Mouse (Mus musculus): Measurements from ENCODE around the gene Rnf167. TPM values are rescaled to one million over a fixed set of nuclear protein-coding genes. Genes with fewer than 3 reads are reported as not detected.
A peak's percentile ranks its signal among the peaks of the same experiment; 100 is the strongest.

The Rnf167 gene
- polyA plus RNA-seq, 1 experiment from 2014 or later, result 122 TPM

- peak overlapping the region; percentile 82 for H3K4me3 ChIP-seq (replicated peaks)
- peak overlapping the region; percentile 100 for H3K27ac ChIP-seq
- no peaks in the 10 kb centered on the region for H3K9me3 ChIP-seq (replicated peaks)
- H3K4me2 ChIP-seq, result peak overlapping the region; percentile 91
- peaks cover 35% of the 10 kb centered on the region for H3K4me1 ChIP-seq
- H3K36me3 ChIP-seq, result peaks cover 54% of the 10 kb centered on the region
- WGBS, result 45% methylated on average over 14 of the region's 14 CpGs
- no peaks in the 10 kb centered on the region for H3K27me3 ChIP-seq
- H3K9ac ChIP-seq, result peak overlapping the region; percentile 75
- ATAC-seq (replicated peaks; ENCODE audit: low FRiP score), result no peak
Measured at GRCm38 (mm10) chr11:70670483-70670882, 23.4 kb downstream of the Rnf167 start.

- H3K36me3 ChIP-seq, result peaks cover 53% of the 10 kb centered on the region
Measured at GRCm38 (mm10) chr11:70671333-70672047, 24.5 kb downstream of the Rnf167 start.

DNA sequence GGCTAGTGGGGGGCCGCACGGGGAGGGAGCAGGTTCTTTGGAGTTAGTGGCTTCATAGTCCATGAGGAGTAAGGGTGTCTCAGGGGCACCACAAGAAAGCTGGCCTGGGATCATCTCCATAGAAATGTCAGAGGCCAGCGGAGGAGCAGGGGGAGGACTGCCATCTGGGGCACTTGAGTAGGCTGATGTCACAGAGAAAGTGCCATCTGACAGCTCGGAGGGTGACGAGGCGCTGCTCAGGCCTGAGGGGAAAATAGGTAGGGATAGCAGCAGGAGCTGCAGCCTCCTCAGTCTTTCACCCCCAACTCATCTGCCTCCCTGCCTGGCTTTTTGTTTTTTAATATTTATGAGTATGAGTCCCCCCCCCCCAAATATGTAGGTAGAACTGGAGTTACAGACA is 27.0 kb downstream of the Rnf167 start:
- H3K4me3 ChIP-seq (replicated peaks), result no peak overlapping the region
- no peak overlapping the region for H3K9ac ChIP-seq
- no peak for ATAC-seq (replicated peaks; ENCODE audit: low FRiP score)
- peaks cover 62% of the 10 kb centered on the region for H3K36me3 ChIP-seq
- no peaks in the 10 kb centered on the region for H3K9me3 ChIP-seq (replicated peaks)
- H3K27ac ChIP-seq, result no peak overlapping the region
- H3K27me3 ChIP-seq, result no peaks in the 10 kb centered on the region
- H3K4me2 ChIP-seq, result no peak overlapping the region
- H3K4me1 ChIP-seq, result peaks cover 17% of the 10 kb centered on the region
- 77% methylated on average over 6 of the region's 6 CpGs for WGBS

More at GRCm38 (mm10) chr11:70671333-70672047, 24.5 kb downstream of the Rnf167 start:
- Histone ChIP-seq H3K4me1 (peaks cover 35% of the 10 kb centered on the region), H3K9ac (0 out of 2 replicates have a peak overlapping the region, but pooled peaks have one; percentile 14), H3K4me2 (peak overlapping the region; percentile 91), H3K4me3 (replicated peaks) (0 out of 2 replicates have a peak overlapping the region, but pooled peaks have one; percentile 2), H3K9me3 (replicated peaks) (no peaks in the 10 kb centered on the region), H3K27me3 (no peaks in the 10 kb centered on the region), H3K27ac (peak overlapping the region; percentile 100; the same call in 1 of the 2 replicates)
- no peak for ATAC-seq (replicated peaks; ENCODE audit: low FRiP score)
- 88% methylated on average over 16 of the region's 16 CpGs for WGBS

DNA sequence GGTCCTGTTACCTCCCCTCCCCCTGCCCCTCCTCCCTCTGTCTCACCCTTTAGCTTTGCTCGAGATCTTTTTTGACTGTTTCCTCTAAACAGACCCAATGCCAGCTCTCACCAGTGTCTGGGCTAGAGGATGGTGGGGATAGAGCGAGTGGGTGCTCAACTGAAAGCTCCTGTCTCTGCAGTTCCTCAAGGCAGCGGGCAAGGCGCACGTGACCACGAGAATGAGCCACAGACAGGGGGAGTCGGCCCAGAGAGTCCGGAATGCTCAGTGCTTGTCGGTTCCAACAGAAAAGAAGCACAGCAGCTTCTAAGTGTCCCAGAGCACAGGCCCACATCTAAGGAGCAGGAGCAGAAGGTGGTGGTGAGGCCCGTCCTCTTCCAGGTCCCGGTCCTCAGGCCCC is 27.5 kb downstream of the Rnf167 start:
- Histone ChIP-seq H3K4me2 (no peak overlapping the region), H3K36me3 (peaks cover 66% of the 10 kb centered on the region), H3K4me1 (peaks cover 16% of the 10 kb centered on the region), H3K27me3 (no peaks in the 10 kb centered on the region), H3K9me3 (replicated peaks) (no peaks in the 10 kb centered on the region), H3K9ac (no peak overlapping the region), H3K27ac (no peak overlapping the region), H3K4me3 (replicated peaks) (no peak overlapping the region)
- 72% methylated on average over 11 of the region's 11 CpGs for WGBS
- no peak for ATAC-seq (replicated peaks; ENCODE audit: low FRiP score)

- Histone ChIP-seq H3K4me3 (replicated peaks) (no peak overlapping the region), H3K9me3 (replicated peaks) (no peaks in the 10 kb centered on the region), H3K27me3 (no peaks in the 10 kb centered on the region), H3K4me1 (peaks cover 6% of the 10 kb centered on the region; the same call in 1 of the 2 replicates), H3K9ac (no peak overlapping the region), H3K27ac (no peak overlapping the region), H3K36me3 (peaks cover 77% of the 10 kb centered on the region), H3K4me2 (no peak overlapping the region)
- ATAC-seq (replicated peaks; ENCODE audit: low FRiP score), result no peak
- WGBS, result 81% methylated on average over 9 of the region's 9 CpGs
Measured at GRCm38 (mm10) chr11:70678092-70678491, 31.1 kb downstream of the Rnf167 start.

- ATAC-seq (replicated peaks; ENCODE audit: low FRiP score), result no peak
- WGBS, result 73% methylated on average over 2 of the region's 2 CpGs
- no peaks in the 10 kb centered on the region for H3K9me3 ChIP-seq (replicated peaks)
- no peaks in the 10 kb centered on the region for H3K27me3 ChIP-seq
- no peak overlapping the region for H3K4me2 ChIP-seq
- H3K4me3 ChIP-seq (replicated peaks), result no peak overlapping the region
- H3K27ac ChIP-seq, result no peak overlapping the region
- H3K4me1 ChIP-seq, result peaks cover 6% of the 10 kb centered on the region; the same call in 1 of the 2 replicates
- no peak overlapping the region for H3K9ac ChIP-seq
- H3K36me3 ChIP-seq, result peaks cover 81% of the 10 kb centered on the region
Measured at GRCm38 (mm10) chr11:70678576-70678975, 31.5 kb downstream of the Rnf167 start.

DNA sequence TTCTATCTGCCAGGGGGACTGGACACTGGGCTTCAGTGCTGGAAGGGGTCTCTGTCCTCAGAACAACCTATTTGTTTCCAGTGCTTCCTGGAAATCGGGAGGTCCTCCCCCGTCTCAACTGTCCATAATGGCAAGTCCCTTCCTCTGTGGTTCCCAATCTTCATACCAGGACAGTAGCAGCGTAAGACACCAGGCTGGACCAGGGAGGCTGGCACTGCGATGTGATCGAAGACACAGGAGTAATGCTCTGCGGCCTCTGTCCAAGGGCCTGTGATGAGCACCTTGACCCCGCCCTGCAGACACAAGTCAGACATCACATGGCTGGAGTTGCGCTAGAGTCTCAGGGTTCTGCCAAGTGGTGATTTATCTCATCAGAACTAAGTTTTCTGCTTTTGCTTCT is 32.3 kb downstream of the Rnf167 start:
- ATAC-seq (replicated peaks; ENCODE audit: low FRiP score), result no peak
- Histone ChIP-seq H3K9me3 (replicated peaks) (no peaks in the 10 kb centered on the region), H3K9ac (no peak overlapping the region), H3K27ac (no peak overlapping the region), H3K36me3 (peaks cover 81% of the 10 kb centered on the region), H3K27me3 (no peaks in the 10 kb centered on the region), H3K4me2 (no peak overlapping the region), H3K4me1 (peaks cover 6% of the 10 kb centered on the region; the same call in 1 of the 2 replicates), H3K4me3 (replicated peaks) (no peak overlapping the region)
- 94% methylated on average over 8 of the region's 8 CpGs for WGBS

DNA sequence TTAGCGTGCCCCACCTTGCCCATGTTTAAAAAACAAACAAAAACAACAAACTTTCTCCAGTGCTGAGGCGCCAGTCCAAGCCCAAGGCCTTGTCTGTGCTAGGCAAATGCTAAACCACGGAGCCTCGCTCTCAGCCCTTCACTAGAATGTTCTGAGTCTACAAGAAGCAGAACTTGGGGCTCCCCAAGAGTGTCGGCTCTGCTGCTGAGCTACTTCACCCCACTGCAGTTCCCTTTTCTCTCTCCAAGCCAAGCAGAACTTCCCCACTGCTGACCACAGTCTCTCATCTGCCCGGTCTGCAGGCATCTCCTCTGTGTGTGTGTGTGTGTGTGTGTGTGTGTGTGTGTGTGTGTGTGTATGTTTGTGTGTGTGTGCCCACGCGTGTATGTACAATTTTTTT is 32.9 kb downstream of the Rnf167 start:
- no peak for ATAC-seq (replicated peaks; ENCODE audit: low FRiP score)
- H3K4me1 ChIP-seq, result peaks cover 6% of the 10 kb centered on the region; the same call in 1 of the 2 replicates
- no peak overlapping the region for H3K27ac ChIP-seq
- no peak overlapping the region for H3K4me3 ChIP-seq (replicated peaks)
- H3K9me3 ChIP-seq (replicated peaks), result no peaks in the 10 kb centered on the region
- 92% methylated on average over 8 of the region's 8 CpGs for WGBS
- no peaks in the 10 kb centered on the region for H3K27me3 ChIP-seq
- no peak overlapping the region for H3K9ac ChIP-seq
- no peak overlapping the region for H3K4me2 ChIP-seq
- H3K36me3 ChIP-seq, result peaks cover 80% of the 10 kb centered on the region

GRCm38 (mm10) chr11:70681170-70681569 is 34.1 kb downstream of the Rnf167 start:
- H3K4me2 ChIP-seq, result no peak overlapping the region
- no peaks in the 10 kb centered on the region for H3K9me3 ChIP-seq (replicated peaks)
- peaks cover 80% of the 10 kb centered on the region for H3K36me3 ChIP-seq
- WGBS, result 61% methylated on average over 12 of the region's 12 CpGs
- no peak overlapping the region for H3K9ac ChIP-seq
- no peak overlapping the region for H3K4me3 ChIP-seq (replicated peaks)
- no peak for ATAC-seq (replicated peaks; ENCODE audit: low FRiP score)
- H3K27me3 ChIP-seq, result no peaks in the 10 kb centered on the region
- H3K4me1 ChIP-seq, result peaks cover 6% of the 10 kb centered on the region; the same call in 1 of the 2 replicates
- H3K27ac ChIP-seq, result no peak overlapping the region

DNA sequence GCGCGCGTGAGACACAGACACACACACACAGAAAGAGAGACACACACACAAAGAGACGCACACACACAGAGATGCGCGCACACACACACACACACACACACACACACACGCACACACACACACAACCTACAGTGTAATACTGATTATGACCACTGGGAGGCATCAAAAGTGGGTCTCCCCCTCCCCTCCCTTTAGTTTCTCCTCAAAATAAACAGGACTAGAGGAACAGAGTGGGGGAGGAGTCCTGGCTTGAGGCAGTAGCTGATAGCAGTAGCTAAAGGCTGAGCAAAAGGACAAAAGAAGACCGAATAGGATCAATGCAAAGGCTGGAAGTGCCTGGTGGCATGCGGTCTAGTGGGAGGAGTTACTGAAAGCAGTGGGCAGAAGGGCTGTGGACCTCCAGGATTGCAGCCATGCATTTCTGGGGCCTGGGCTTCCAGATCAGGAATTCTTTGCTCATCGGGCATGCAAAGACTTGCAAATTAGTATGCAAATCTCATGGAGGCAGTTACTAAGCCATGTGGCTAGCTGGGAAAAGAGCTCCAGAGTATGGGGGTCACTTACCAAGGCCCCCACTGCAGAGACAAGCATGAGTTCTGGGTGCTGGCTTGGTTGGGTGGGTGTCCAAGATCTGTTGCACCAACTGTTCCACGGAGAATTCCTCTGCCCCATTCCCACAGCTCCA is 35.0 kb downstream of the Rnf167 start:
- Histone ChIP-seq H3K36me3 (peaks cover 71% of the 10 kb centered on the region), H3K4me2 (no peak overlapping the region), H3K9me3 (replicated peaks) (no peaks in the 10 kb centered on the region), H3K9ac (no peak overlapping the region), H3K27ac (no peak overlapping the region), H3K27me3 (no peaks in the 10 kb centered on the region), H3K4me3 (replicated peaks) (no peak overlapping the region), H3K4me1 (peaks cover 13% of the 10 kb centered on the region)
- 32% methylated on average over 11 of the region's 11 CpGs for whole genome bisulfite sequencing
- ATAC-seq (replicated peaks; ENCODE audit: low FRiP score), result no peak; the same call in 1 of the 2 replicates

GRCm38 (mm10) chr11:70683640-70684039 is 36.6 kb downstream of the Rnf167 start:
- Histone ChIP-seq H3K4me2 (no peak overlapping the region), H3K36me3 (peaks cover 64% of the 10 kb centered on the region), H3K4me1 (peaks cover 25% of the 10 kb centered on the region), H3K4me3 (replicated peaks) (no peak overlapping the region), H3K9ac (no peak overlapping the region), H3K27ac (no peak overlapping the region), H3K9me3 (replicated peaks) (no peaks in the 10 kb centered on the region), H3K27me3 (no peaks in the 10 kb centered on the region)
- WGBS, result 88% methylated on average over 5 of the region's 5 CpGs
- ATAC-seq (replicated peaks; ENCODE audit: low FRiP score), result no peak

DNA sequence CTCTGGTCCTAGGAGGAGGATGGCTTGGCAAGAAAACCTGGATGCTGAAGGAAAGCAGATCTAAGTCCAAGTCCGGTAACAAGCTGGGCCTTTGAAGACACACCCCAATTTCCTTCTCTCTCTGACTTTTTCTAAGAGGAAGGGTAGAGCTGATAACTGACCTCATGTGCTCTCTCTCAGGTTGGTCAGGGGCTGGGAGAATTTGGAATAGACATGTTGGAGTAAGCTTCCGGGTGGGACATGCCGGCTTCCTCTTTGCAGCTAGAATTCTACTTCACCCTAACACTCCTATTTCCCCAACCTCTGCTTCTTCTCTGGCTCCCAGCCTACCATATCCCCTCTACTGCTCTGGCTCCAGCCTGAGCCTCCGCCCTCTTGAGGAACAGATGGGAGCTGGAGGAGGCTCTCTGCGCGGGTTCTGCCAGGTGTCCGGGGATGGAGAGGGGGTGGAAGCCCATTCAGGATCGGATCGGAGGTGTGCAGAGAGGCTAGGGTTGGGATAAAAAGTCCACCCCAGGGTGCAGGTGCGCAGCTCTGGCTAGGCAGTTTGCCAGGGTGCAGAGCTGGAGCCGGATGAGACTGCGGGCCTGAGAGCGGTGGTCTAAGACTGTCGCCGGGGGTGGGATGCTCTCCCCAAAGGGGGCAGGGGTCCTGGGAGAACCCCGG is 40.0 kb downstream of the Rnf167 start:
- Histone ChIP-seq H3K4me3 (replicated peaks) (peak overlapping the region; percentile 81), H3K4me2 (peak overlapping the region; percentile 89), H3K36me3 (peaks cover 37% of the 10 kb centered on the region), H3K4me1 (peaks cover 27% of the 10 kb centered on the region), H3K27me3 (no peaks in the 10 kb centered on the region), H3K9ac (peak overlapping the region; percentile 72), H3K9me3 (replicated peaks) (no peaks in the 10 kb centered on the region), H3K27ac (peak overlapping the region; percentile 92)
- ATAC-seq (replicated peaks; ENCODE audit: low FRiP score), result peak; percentile 69
- 2% methylated on average over 16 of the region's 16 CpGs for WGBS
